11 mouse cellular contexts compared by ENCODE assay signal in genomic region chr14:77297039-77297438, GRCm38 (mm10).
A peak's percentile ranks its signal among the peaks of the same experiment; 100 is the strongest.
DNase-seq lines count a peak whose midpoint lies in the region; ATAC-seq lines count a peak whose summit lies in the region.
"Had no signal": no experiment of that assay in that cellular context is flagged by ENCODE, and none has a peak within 500 bp of the region (broad histone marks: within the 10 kb centered on the region; RNA-seq: fewer than 3 reads in every experiment).

No protein-coding gene starts in this region.

- peak; percentile 15 for DNase-seq in embryo, embryonic 10 days (ENCODE audit: low spot score)
- DNase-seq in embryo, embryonic 9.5 days (ENCODE audit: extremely low spot score) = no peak
- peak; percentile 5 for DNase-seq in kidney, adult 18-20 months
- no peak for DNase-seq in kidney, postnatal 10 days
- peak; percentile 82 for DNase-seq in R1 (ENCODE audit: low read depth, low spot score)
- DNase-seq in left cerebral cortex, postnatal 10 days (ENCODE audit: extremely low spot score in 1 of 2, low spot score in 2 of 2) = peak; percentile 16 to 31
- no peak for DNase-seq in lung, postnatal 25 days (ENCODE audit: low spot score)
- DNase-seq: kidney, postnatal 25 days; lung, postnatal 4 days had no signal

- intact Hi-C loops in left cerebral cortex, postnatal 10 days (cut with DNase I) = no loop called here

- ATAC-seq in megakaryocyte, adult 5-6 weeks (ENCODE audit: poor library complexity, severe bottlenecking) = no peak
- ATAC-seq: activated CD4-positive, CD25-positive, alpha-beta regulatory T cell, adult 4 months had no signal

Comparison
In these comparisons a context has a peak if more than half of its experiments do, and no peak if none do; other contexts are left out.
1. DNase-seq: peak in embryo, embryonic 10 days (single experiment), kidney, adult 18-20 months (single experiment), R1 (single experiment) and left cerebral cortex, postnatal 10 days (2 of 2); none in embryo, embryonic 9.5 days (single experiment), kidney, postnatal 10 days (single experiment) and lung, postnatal 25 days (single experiment).